ENCODE assay signal across 21 mouse cellular contexts in genomic region chrX:99023951-99024350, GRCm38 (mm10). TPM values are rescaled to one million over a fixed set of nuclear protein-coding genes. Genes with fewer than 3 reads are reported as not detected.
A peak's percentile ranks its signal among the peaks of the same experiment; 100 is the strongest.
DNase-seq lines count a peak whose midpoint lies in the region.
"Had no signal": no experiment of that assay in that cellular context is flagged by ENCODE, and none has a peak within 500 bp of the region (broad histone marks: within the 10 kb centered on the region; RNA-seq: fewer than 3 reads in every experiment).

No protein-coding gene starts in this region.

- no peaks in the 10 kb centered on the region for H3K36me3 ChIP-seq in macrophage (ENCODE audit: inconsistent target)
- H3K36me3 ChIP-seq: embryonic facial prominence, embryonic 10.5 days; embryonic facial prominence, embryonic 12.5 days; forebrain, embryonic 15.5 days; G1E had no signal

- peak; percentile 95 for DNase-seq in heart, adult 11 months
- DNase-seq in heart, postnatal 14 days = no peak
- DNase-seq in ovary, postnatal 14 days (ENCODE audit: low spot score) = no peak
- DNase-seq in right cerebral cortex, adult 2 months (ENCODE audit: low spot score in 2 of 2) = no peak
- DNase-seq: adrenal gland, adult 8-10 months; adrenal gland, postnatal 14 days; adrenal gland, postnatal 36 days; B cell, adult 2 months; cerebellum, adult 11 months; cerebellum, adult 18-20 months; cerebellum, adult 8-10 months; cerebellum, adult 9-11 months; cerebellum, postnatal 14 days; cerebellum, postnatal 36 days; forebrain, postnatal 0 days had no signal

- H3K27ac ChIP-seq in macrophage = 0 out of 2 replicates have a peak overlapping the region, but pooled peaks have one; percentile 12
- H3K27ac ChIP-seq: embryonic facial prominence, embryonic 10.5 days; embryonic facial prominence, embryonic 12.5 days; forebrain, embryonic 13.5 days; forebrain, embryonic 15.5 days had no signal

- intact Hi-C loops in heart, postnatal 14 days (cut with DNase I) = no loop called here

- WGBS in macrophage (ENCODE audit: missing documents) = no CpG with 5 or more reads among the region's 1 CpGs

- no peaks in the 10 kb centered on the region for H3K79me2 ChIP-seq in macrophage (ENCODE audit: inconsistent target)

- H3K4me3 ChIP-seq in macrophage (ENCODE audit: inconsistent target) = no peak overlapping the region
- H3K4me3 ChIP-seq: embryonic facial prominence, embryonic 10.5 days; embryonic facial prominence, embryonic 12.5 days; forebrain, embryonic 13.5 days; forebrain, embryonic 15.5 days had no signal

RNA-seq across cellular contexts. Expression of gene Stard8, which starts 20.9 kb away (rescaled TPM):
- total RNA-seq in heart, postnatal 14 days (2021) = 10 to 100 TPM; 38.9 to 39.2 TPM
- total RNA-seq in macrophage (2018; cell fraction: chromatin; rRNA removed) = 100 to 1,000 TPM in 7 of 26 experiments, 10 to 100 TPM in 19; 20.9 to 142 (median 62.6) TPM
- 10 to 100 TPM; 21.6 to 68.1 (median 33.3) TPM for total RNA-seq in macrophage (2018; cell fraction: cytosol; rRNA removed)
- 100 to 1,000 TPM in 1 of 26 experiments, 10 to 100 TPM in 25; 22.9 to 107 (median 44.6) TPM for total RNA-seq in macrophage (2018; cell fraction: nucleus; rRNA removed)
- 38.4 to 50.2 TPM (median 42.6 TPM) in 3 replicates for polyA plus RNA-seq in macrophage (2018)
